In the genomic region with DNA sequence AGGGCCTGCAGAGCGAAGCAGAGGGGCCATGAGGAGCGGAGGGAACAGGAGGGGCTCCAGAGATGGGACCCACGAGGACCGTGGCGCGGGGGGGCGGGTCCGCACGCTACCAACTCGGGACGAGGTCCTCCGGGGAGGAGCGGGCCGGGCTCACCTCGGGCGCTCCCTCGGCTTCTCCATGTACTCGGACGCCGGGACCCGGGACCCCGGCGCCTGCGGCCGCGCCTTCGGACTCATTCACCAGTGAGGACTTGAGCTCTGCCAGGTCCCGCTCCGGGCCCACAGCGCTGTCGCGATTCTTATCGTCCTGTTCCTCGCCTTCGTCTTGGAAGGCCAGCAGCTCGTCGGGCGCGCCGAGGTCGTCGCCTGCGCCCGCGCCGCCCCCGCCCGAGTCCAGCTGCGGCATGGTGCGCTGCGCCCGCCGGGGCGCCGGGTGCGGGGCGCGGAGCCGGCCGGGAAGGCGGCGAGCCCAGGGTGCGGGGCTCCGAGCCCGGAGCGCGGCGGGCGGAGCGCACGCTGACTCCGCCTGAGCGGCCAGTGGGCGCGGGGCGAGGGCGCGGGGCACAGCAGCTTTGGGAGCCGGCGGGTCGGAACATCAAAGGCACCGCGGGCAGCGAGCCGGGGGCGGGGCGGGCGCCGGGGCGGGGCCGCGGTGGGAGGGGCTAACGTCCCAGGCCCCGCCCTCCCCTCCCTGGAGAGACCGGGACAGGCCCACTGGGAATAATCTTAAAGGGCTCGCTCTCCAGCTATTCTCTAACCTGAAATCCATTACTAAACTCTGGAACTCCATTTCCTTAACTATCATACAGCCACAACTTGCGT, we compare ENCODE assay signal across 8 mouse cellular contexts. TPM values are rescaled to one million over a fixed set of nuclear protein-coding genes. Genes with fewer than 3 reads are reported as not detected.
DNase-seq lines count a peak whose midpoint lies in the region; ATAC-seq and TF ChIP-seq lines count a peak whose summit lies in the region.

A gene (minus strand): TSS at position 241 of the 822 bp plus-strand sequence.

- H3K9me3 ChIP-seq in midbrain, postnatal 0 days (ENCODE audit: low read length): no peaks in the 10 kb centered on the region

- peak; percentile 56 to 64 for DNase-seq in cerebellum, postnatal 10 days
- no peak for DNase-seq in cerebellum, adult 11 months
- DNase-seq in adrenal gland, postnatal 10 days: peak; percentile 90
- DNase-seq in forelimb bud, embryonic 11.5 days (ENCODE audit: low read depth, low spot score): peak; percentile 58
- DNase-seq in induced T-regulatory cell, adult 2 months (ENCODE audit: low read depth): peak; percentile 67
- peak; percentile 70 for DNase-seq in liver
- DNase-seq in midbrain, postnatal 0 days (ENCODE audit: low spot score): peak; percentile 53
- peak; percentile 77 for DNase-seq in thymus, adult 2 months

- peak; percentile 80 for TF ChIP-seq POLR2A in thymus, adult 2 months (IDR thresholded peaks at IDR 0.05; ENCODE audit: control insufficient read depth, extremely low read depth, insufficient read depth, low read length, poor library complexity)

- no peak for TF ChIP-seq CTCF in midbrain, postnatal 0 days (IDR thresholded peaks at IDR 0.05)
- TF ChIP-seq CTCF in thymus, adult 2 months (IDR thresholded peaks at IDR 0.05; ENCODE audit: borderline replicate concordance, control insufficient read depth, extremely low read depth, insufficient read depth, low read length, poor library complexity): peak; percentile 38; the same call in 1 of the 2 replicates

- H3K9ac ChIP-seq in midbrain, postnatal 0 days (replicated peaks; ENCODE audit: low read length, poor library complexity, severe bottlenecking): peak within 1 kb of the TSS; percentile 61

- ATAC-seq in midbrain, postnatal 0 days (ENCODE audit: low FRiP score): no peak

- no peak within 1 kb of the TSS; the same call in none of the 2 replicates for H3K27ac ChIP-seq in midbrain, postnatal 0 days (ENCODE audit: low read depth, low read length)
- peak within 1 kb of the TSS; percentile 96 for H3K27ac ChIP-seq in thymus, adult 2 months (ENCODE audit: control insufficient read depth, insufficient read depth, low read length)

- peak within 1 kb of the TSS; percentile 66 for H3K4me3 ChIP-seq in midbrain, postnatal 0 days (ENCODE audit: low read depth, low read length)
- H3K4me3 ChIP-seq in thymus, adult 2 months (ENCODE audit: control insufficient read depth, insufficient read depth, low read length): peak within 1 kb of the TSS; percentile 90

- H3K36me3 ChIP-seq in midbrain, postnatal 0 days (ENCODE audit: insufficient read depth, low read length): no peaks in the 10 kb centered on the region
- peaks cover 41% of the 10 kb centered on the region for H3K36me3 ChIP-seq in thymus, adult 2 months (ENCODE audit: control insufficient read depth, insufficient read depth, low read length)

- H3K4me1 ChIP-seq in midbrain, postnatal 0 days (ENCODE audit: insufficient read depth, low read length): no peaks in the 10 kb centered on the region
- H3K4me1 ChIP-seq in thymus, adult 2 months (replicated peaks; ENCODE audit: control insufficient read depth, insufficient read depth, low read length): peaks cover 41% of the 10 kb centered on the region

- WGBS in midbrain, postnatal 0 days: under 1% methylated on average over 55 of the region's 97 CpGs
- 1% methylated on average over 95 of the region's 97 CpGs for WGBS in thymus, adult 2 months

- peaks cover 24% of the 10 kb centered on the region for H3K27me3 ChIP-seq in midbrain, postnatal 0 days (ENCODE audit: insufficient read depth, low read length)
- no peaks in the 10 kb centered on the region for H3K27me3 ChIP-seq in thymus, adult 2 months (ENCODE audit: control insufficient read depth, insufficient read depth, low read length)

- H3K4me2 ChIP-seq in midbrain, postnatal 0 days (ENCODE audit: low read depth, low read length, poor library complexity, severe bottlenecking): peak within 1 kb of the TSS; percentile 99

RNA-seq across cellular contexts. Expression of the gene that starts here (rescaled TPM):
- 10 to 100 TPM; 41.7 to 42.2 TPM for total RNA-seq in adrenal gland, postnatal 10 days (2021)
- 2.0 and 2.6 TPM in 2 replicates for total RNA-seq in midbrain, postnatal 0 days (2014; rRNA removed)
- polyA plus RNA-seq in midbrain, postnatal 0 days (2015; fragmentation: Nextera tagmentation; extraction: Ambion mirVana): 3.1 and 3.2 TPM in 2 replicates
- polyA plus RNA-seq in thymus, adult 2 months (2012; rRNA removed): 2,910 and 3,273 TPM in 2 replicates

Comparison
In these comparisons a context has a peak if more than half of its experiments do, and no peak if none do; other contexts are left out.
1. RNA of the gene that starts here (total RNA-seq): 41.7 to 42.2 TPM in adrenal gland, postnatal 10 days; 2.0 to 2.6 TPM in midbrain, postnatal 0 days; every median in the first group is over 10 times any median in the second.
2. RNA of the gene that starts here (polyA plus RNA-seq): 2,910 to 3,273 TPM in thymus, adult 2 months; 3.1 to 3.2 TPM in midbrain, postnatal 0 days; every median in the first group is over 100 times any median in the second.